Mouse (Mus musculus): ENCODE data around the gene Ppp1r35.

- TF ChIP-seq CTCF (IDR thresholded peaks at IDR 0.05; ENCODE audit: extremely low read depth, insufficient read length, insufficient replicate concordance, low read depth, low read length): no peak
- no peak for TF ChIP-seq POLR2A (IDR thresholded peaks at IDR 0.05; ENCODE audit: low read depth, low read length)
These were observed 2.2 kb upstream of the Ppp1r35 start for GRCm38 (mm10) chr5:137776408-137776918.
